Mouse (Mus musculus) ES-Bruce4 (cell line): Measurements from ENCODE around the gene Gm44503. TPM values are rescaled to one million over a fixed set of nuclear protein-coding genes. Genes with fewer than 3 reads are reported as not detected.

Experiments used
- H3K27ac ChIP-seq: 2 replicates; pipeline ENCODE4 v1.5.1; 2012; ENCODE audit warnings: low read length, inconsistent platforms; ENCODE audit not compliant: insufficient read depth
- H3K27me3 ChIP-seq: 2 replicates; pipeline ENCODE4 v1.6.1; 2012; ENCODE audit warnings: mild to moderate bottlenecking, low read length, inconsistent platforms; ENCODE audit not compliant: control insufficient read depth, poor library complexity, insufficient read depth, severe bottlenecking
- H3K36me3 ChIP-seq: 2 replicates; pipeline ENCODE4 v1.6.1; 2012; ENCODE audit warnings: inconsistent platforms, mild to moderate bottlenecking, low read length, moderate library complexity; ENCODE audit not compliant: control insufficient read depth, poor library complexity, insufficient read depth, severe bottlenecking
- H3K4me1 ChIP-seq: one replicate; pipeline ENCODE4 v1.8.1; 2011; ENCODE audit warnings: low read length; ENCODE audit not compliant: control insufficient read depth, insufficient read depth
- H3K4me3 ChIP-seq: 2 replicates; pipeline ENCODE4 v1.5.1; 2011; ENCODE audit warnings: low read depth, mild to moderate bottlenecking, low read length
- H3K9ac ChIP-seq: 2 replicates; pipeline ENCODE4 v1.6.1; 2012; ENCODE audit warnings: low read depth, mild to moderate bottlenecking, inconsistent platforms; ENCODE audit not compliant: poor library complexity, severe bottlenecking
- H3K9me3 ChIP-seq: replicated peaks from 2 replicates; pipeline ENCODE4 v1.6.1; 2012; ENCODE audit warnings: mild to moderate bottlenecking, low read length, inconsistent platforms; ENCODE audit not compliant: control insufficient read depth, poor library complexity, insufficient read depth, severe bottlenecking
- CTCF ChIP-seq: IDR thresholded peaks from one replicate; pipeline ENCODE4 v1.8.1; 2011; ENCODE audit warnings: low read depth, low read length
- EP300 ChIP-seq: IDR thresholded peaks from 2 replicates; pipeline ENCODE4 v1.6.1; 2011; ENCODE audit warnings: low read depth, low read length; ENCODE audit not compliant: insufficient read depth
- POLR2A ChIP-seq: IDR thresholded peaks from one replicate; pipeline ENCODE4 v1.8.1; 2011; ENCODE audit warnings: low read length; ENCODE audit not compliant: insufficient read depth
- polyA plus RNA-seq: library from polyadenylated mRNA; stranded (reverse); fragments of >200 nt; gene quantifications from 2 replicates; pipeline ENCODE4 v1.2.4, GENCODE M21; 2011; ENCODE audit warnings: low read depth; ENCODE audit not compliant: missing spikeins, insufficient read depth, insufficient read length

Gene Gm44503
- polyA plus RNA-seq, 1 experiment, result not detected

- peak within 1 kb of the TSS; percentile 49 for H3K9ac ChIP-seq
- TF ChIP-seq EP300 (no peak), CTCF (no peak), POLR2A (no peak)
These were observed 81.4 kb downstream of the Gm44503 start, which contains the start of gene Pigb for GRCm38 (mm10) chr9:73040080-73040479. Gene Pigb, minus strand, starts transcription at chr9:73040378.

DNA sequence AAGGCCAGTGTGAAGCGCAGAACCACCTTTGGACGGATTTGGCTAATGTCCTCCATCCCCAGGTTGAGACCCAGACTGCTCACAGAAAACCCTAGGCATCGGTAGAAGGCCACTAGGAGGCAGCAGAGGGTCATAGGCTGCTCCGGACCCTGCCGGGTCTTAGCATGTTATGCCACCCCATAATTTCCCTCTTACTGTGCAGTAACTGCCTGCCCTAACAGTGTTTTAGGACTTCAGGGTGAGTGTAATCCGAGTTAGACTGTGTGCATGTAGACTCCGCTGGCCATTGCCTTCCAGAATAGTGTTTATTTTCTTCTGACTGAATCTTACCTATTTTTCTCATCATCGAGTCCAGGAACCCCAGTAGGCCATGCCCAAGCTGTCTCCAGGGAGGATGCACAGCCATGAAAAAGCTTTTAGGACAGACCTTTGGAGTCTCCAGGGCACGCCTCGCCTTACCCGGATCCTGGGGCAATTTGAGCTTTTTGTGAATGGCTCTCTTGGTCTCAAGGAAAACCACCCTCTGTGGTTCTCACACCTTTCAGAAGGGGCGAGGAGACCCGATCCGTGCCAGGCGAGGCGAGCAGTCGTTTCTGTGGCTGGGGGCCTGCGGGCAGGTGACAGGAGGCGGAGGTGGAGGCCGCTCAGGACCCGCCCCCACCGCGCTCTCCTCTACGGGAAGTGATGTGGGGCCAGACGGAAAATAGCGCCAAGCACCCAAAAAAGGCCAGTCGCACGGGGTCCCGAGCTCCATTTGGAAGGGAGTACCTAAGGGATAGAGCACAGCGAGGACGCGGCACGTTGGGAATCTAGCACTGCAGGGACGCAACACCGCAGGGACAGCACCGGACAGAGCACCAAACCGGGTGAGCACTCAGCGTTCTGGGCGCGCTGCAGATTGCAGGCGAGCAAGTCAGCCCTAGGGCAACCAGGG lies 85.8 kb downstream of the Gm44503 start, which contains the start of gene Rab27a:
Gene Rab27a, plus strand, starts transcription at position 709 of the 934 bp plus-strand sequence.
- Histone ChIP-seq H3K27me3 (no peaks in the 10 kb centered on the region), H3K27ac (no peak within 1 kb of the TSS), H3K9me3 (no peaks in the 10 kb centered on the region), H3K9ac (peak within 1 kb of the TSS; percentile 52), H3K4me3 (peak within 1 kb of the TSS; percentile 93), H3K36me3 (no peaks in the 10 kb centered on the region), H3K4me1 (no peaks in the 10 kb centered on the region)
- TF ChIP-seq EP300 (0 out of 2 replicates have a peak, but pooled peaks have one; percentile 19), CTCF (peak; percentile 90), POLR2A (no peak)

More at GRCm38 (mm10) chr9:73040080-73040479, 81.4 kb downstream of the Gm44503 start, which contains the start of gene Pigb:
- Histone ChIP-seq H3K36me3 (peaks cover 7% of the 10 kb centered on the region), H3K4me1 (no peaks in the 10 kb centered on the region), H3K4me3 (peak within 1 kb of the TSS; percentile 96), H3K9me3 (no peaks in the 10 kb centered on the region), H3K27ac (peak within 1 kb of the TSS; percentile 36; the same call in 1 of the 2 replicates), H3K27me3 (no peaks in the 10 kb centered on the region)

DNA sequence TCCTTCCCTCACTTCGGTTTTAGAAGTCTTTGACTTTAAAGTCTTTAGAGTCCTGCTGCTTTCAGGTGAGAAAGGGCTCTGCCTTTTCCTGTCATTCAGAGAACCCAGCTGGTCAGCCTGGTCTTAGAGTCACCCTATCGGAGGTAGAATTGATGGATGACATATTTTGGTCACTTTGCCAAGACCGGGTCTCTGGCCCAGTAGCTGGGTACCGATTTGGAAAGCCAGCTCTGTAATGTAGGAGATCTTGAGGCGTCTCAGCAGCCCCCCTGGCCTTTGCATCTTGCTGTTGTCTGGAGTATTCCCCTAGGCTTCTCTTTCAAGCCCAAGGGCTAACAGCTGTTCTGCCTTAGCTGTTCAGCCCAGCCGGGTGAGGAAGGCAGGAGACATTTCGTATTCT lies 86.6 kb downstream of the Gm44503 start:
- Histone ChIP-seq H3K27ac (no peak overlapping the region), H3K9ac (peak overlapping the region; percentile 52), H3K4me1 (no peaks in the 10 kb centered on the region), H3K4me3 (peak overlapping the region; percentile 93), H3K36me3 (no peaks in the 10 kb centered on the region), H3K27me3 (no peaks in the 10 kb centered on the region), H3K9me3 (no peaks in the 10 kb centered on the region)
- TF ChIP-seq CTCF (no peak), EP300 (no peak), POLR2A (no peak)

- H3K4me3 ChIP-seq, result peak overlapping the region; percentile 93
These were observed 87.1 kb downstream of the Gm44503 start for GRCm38 (mm10) chr9:73045711-73046110.

DNA sequence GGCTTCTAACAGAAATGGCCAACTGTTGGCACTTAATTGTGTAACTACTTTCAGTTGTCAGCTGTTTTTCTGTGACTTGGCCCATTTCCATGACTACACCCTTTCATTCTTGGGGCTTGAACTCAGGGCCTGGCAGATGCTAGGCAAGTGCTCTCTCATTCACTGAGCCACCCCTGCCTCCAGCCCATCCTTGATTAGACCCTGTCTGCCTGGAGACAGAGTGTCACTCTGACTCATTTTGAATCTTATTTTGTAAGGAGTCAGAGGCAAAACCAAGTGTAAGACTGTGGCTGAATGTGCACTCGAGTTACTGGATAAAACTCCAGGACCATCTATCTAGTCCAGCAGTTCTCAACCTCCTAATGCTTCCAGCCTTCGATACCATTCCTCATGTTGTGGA lies 89.3 kb downstream of the Gm44503 start:
- H3K4me1 ChIP-seq, result no peaks in the 10 kb centered on the region
- H3K9me3 ChIP-seq, result no peaks in the 10 kb centered on the region
- no peak overlapping the region for H3K4me3 ChIP-seq
- H3K36me3 ChIP-seq, result no peaks in the 10 kb centered on the region
- no peak overlapping the region for H3K27ac ChIP-seq
- H3K27me3 ChIP-seq, result no peaks in the 10 kb centered on the region
- no peak overlapping the region for H3K9ac ChIP-seq
- no peak for TF ChIP-seq POLR2A
- TF ChIP-seq CTCF, result no peak
- no peak for TF ChIP-seq EP300

More at GRCm38 (mm10) chr9:73045711-73046110, 87.1 kb downstream of the Gm44503 start:
- Histone ChIP-seq H3K27me3 (no peaks in the 10 kb centered on the region), H3K9me3 (no peaks in the 10 kb centered on the region), H3K9ac (peak overlapping the region; percentile 52; the same call in 1 of the 2 replicates), H3K4me1 (no peaks in the 10 kb centered on the region), H3K36me3 (no peaks in the 10 kb centered on the region), H3K27ac (no peak overlapping the region)
- no peak for TF ChIP-seq CTCF
- no peak for TF ChIP-seq EP300
- no peak for TF ChIP-seq POLR2A

DNA sequence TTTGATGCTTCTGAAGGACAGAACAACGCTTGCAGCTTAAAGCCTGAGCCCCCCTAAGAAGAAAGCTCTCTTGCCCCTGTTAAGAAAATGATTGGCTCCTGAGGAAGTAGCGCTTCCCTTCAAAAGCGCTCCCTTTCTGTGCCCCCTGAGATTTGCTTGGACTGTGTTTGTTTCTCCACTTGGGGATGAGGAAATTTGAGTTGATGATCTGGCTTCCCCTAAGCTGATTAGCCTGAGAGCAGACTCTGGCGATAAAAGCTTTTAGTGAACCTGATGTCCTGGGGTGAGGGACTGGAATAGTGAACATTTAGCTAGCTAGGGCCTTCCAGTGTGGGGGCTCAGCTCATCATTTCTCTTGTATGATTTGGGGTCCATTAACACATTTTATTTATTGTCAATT lies 90.3 kb downstream of the Gm44503 start:
- Histone ChIP-seq H3K4me3 (no peak overlapping the region), H3K4me1 (no peaks in the 10 kb centered on the region), H3K36me3 (no peaks in the 10 kb centered on the region), H3K27ac (no peak overlapping the region), H3K9ac (no peak overlapping the region), H3K9me3 (no peaks in the 10 kb centered on the region), H3K27me3 (no peaks in the 10 kb centered on the region)
- TF ChIP-seq CTCF, result no peak
- TF ChIP-seq POLR2A, result no peak
- TF ChIP-seq EP300, result no peak
